Mouse (Mus musculus) ES-E14 (cell line): Measurements from ENCODE around the gene Tiam1.

ENCODE experiments used
- CHD2 ChIP-seq: IDR thresholded peaks from 2 replicates; pipeline ENCODE4 v1.6.1; 2014; ENCODE audit warnings: mild to moderate bottlenecking, low read depth, low read length, inconsistent platforms
- ZNF384 ChIP-seq: IDR thresholded peaks from 2 replicates; pipeline ENCODE4 v1.6.1; 2012; ENCODE audit warnings: low read depth, low read length, inconsistent platforms

GRCm38 (mm10) chr16:89765919-89766318 lies 377.6 kb downstream of the Tiam1 start:
- TF ChIP-seq ZNF384 (no peak), CHD2 (no peak)
